Mouse (Mus musculus): ENCODE results near the gene Specc1. TPM values are rescaled to one million over a fixed set of nuclear protein-coding genes. Genes with fewer than 3 reads are reported as not detected.

The Specc1 gene
- polyA plus RNA-seq, 1 experiment from 2014 or later, result 11.5 TPM

DNA sequence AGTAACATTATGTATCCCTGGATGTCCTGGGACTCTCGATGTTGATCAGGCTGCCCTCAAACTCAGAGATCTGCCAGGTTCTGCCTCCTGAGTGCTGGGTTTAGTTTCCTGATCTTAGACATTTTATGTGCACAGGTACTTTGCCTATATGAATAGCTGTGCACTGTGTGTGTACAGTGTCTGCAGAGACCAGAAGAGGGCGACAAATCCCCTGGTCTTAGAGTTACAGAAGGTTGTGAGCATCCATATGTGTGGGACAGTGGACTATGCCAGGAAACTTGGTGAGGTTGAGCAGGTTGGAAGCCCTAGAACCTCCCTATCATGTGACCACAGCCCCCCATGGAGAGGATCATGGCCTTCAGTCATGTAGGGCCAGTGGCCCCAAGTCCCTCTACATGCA, 24.7 kb downstream of the Specc1 start:
- H3K4me1 ChIP-seq (replicated peaks; ENCODE audit: control insufficient read depth, insufficient read depth, low read length), result no peaks in the 10 kb centered on the region; the same call in 1 of the 2 replicates
- no peak overlapping the region for H3K4me2 ChIP-seq (replicated peaks)
- no peak overlapping the region for H3K9ac ChIP-seq
- DNase-seq (ENCODE audit: low spot score) (no peak), ATAC-seq (ENCODE audit: low FRiP score) (no peak)
- no peak overlapping the region for H3K4me3 ChIP-seq (replicated peaks; ENCODE audit: low read length)
- H3K9me3 ChIP-seq (ENCODE audit: control insufficient read depth, low read length), result no peaks in the 10 kb centered on the region
- no peaks in the 10 kb centered on the region for H3K36me3 ChIP-seq (replicated peaks; ENCODE audit: control insufficient read depth, insufficient read depth)
- WGBS, result 75% methylated on average over 2 of the region's 2 CpGs
- H3K27me3 ChIP-seq (ENCODE audit: control insufficient read depth, insufficient read depth, low read length), result no peaks in the 10 kb centered on the region
- H3K27ac ChIP-seq, result no peak overlapping the region

DNA sequence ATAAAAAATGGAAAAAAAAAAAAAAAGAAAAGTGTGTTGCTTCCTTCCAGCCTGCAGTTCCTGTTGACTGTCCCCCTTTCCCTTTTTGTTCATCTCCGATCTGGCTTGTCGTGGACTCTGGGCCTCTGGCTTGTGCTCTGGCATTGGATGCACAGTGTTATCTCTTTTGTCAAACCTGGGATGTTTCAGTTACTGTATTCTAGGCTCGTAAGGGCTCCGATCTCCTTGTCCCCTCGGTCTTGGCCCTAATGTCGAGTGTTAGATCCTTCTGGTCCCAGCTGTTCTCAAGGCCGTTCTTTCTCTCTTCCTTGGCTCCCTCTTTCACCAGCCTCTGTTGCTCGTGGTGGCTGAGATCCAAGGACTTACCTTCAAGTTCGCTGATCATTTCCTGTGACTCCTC, 26.3 kb downstream of the Specc1 start:
- DNase-seq (ENCODE audit: low spot score) (no peak), ATAC-seq (ENCODE audit: low FRiP score) (no peak)
- H3K4me1 ChIP-seq (replicated peaks; ENCODE audit: control insufficient read depth, insufficient read depth, low read length), result no peaks in the 10 kb centered on the region
- H3K27me3 ChIP-seq (ENCODE audit: control insufficient read depth, insufficient read depth, low read length), result no peaks in the 10 kb centered on the region
- H3K9me3 ChIP-seq (ENCODE audit: control insufficient read depth, low read length), result no peaks in the 10 kb centered on the region
- H3K36me3 ChIP-seq (replicated peaks; ENCODE audit: control insufficient read depth, insufficient read depth), result no peaks in the 10 kb centered on the region
- WGBS, result 89% methylated on average over 9 of the region's 9 CpGs
- no peak overlapping the region for H3K9ac ChIP-seq
- H3K27ac ChIP-seq, result no peak overlapping the region
- no peak overlapping the region for H3K4me3 ChIP-seq (replicated peaks; ENCODE audit: low read length)
- no peak overlapping the region for H3K4me2 ChIP-seq (replicated peaks)

DNA sequence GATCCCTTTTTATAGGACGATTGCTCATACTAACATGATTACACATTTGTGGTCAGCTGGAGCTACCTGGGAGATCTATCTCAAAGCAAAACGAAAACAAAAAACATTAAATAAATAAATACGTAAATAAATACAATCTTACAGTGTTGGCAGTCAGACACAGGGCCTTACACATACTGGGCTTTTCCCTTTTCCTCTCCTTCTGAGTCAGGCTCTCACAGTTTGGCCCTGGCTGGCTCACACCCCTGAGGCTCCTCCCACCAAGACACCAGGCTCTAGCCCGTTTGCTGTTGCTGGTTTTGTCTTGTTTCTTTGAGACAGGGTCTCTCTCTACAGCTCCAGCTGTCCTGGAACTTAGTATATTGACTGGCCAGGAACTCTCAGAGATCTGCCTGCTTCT, 30.4 kb downstream of the Specc1 start:
- H3K27me3 ChIP-seq (ENCODE audit: control insufficient read depth, insufficient read depth, low read length), result no peaks in the 10 kb centered on the region
- H3K9ac ChIP-seq, result no peak overlapping the region
- no peak overlapping the region for H3K27ac ChIP-seq
- no peak overlapping the region for H3K4me3 ChIP-seq (replicated peaks; ENCODE audit: low read length)
- no peak for DNase-seq (ENCODE audit: low spot score)
- 85% methylated on average over 4 of the region's 4 CpGs for WGBS
- no peaks in the 10 kb centered on the region for H3K4me1 ChIP-seq (replicated peaks; ENCODE audit: control insufficient read depth, insufficient read depth, low read length)
- ATAC-seq (ENCODE audit: low FRiP score), result no peak
- H3K9me3 ChIP-seq (ENCODE audit: control insufficient read depth, low read length), result no peaks in the 10 kb centered on the region
- H3K36me3 ChIP-seq (replicated peaks; ENCODE audit: control insufficient read depth, insufficient read depth), result no peaks in the 10 kb centered on the region
- no peak overlapping the region for H3K4me2 ChIP-seq (replicated peaks)

DNA sequence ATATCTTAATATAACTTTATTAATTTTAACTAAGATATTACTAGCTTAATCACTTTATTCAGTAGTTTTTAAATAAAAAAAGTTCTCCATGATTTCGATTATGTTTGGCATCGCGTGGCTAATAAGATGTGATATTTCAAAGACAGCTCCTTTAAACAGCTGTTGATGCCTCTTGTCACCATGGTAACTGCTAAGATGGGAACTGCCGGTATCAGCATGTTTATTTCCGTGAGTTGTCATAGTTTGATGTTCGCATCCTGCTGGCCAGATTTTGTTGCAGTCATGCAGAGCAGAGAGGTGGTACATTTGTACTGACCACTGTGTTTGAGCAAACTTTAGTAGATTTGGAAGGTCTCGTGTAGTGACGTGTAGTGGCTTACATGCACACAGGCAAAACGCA, 33.1 kb downstream of the Specc1 start:
- ATAC-seq (ENCODE audit: low FRiP score) (no peak), DNase-seq (ENCODE audit: low spot score) (no peak)
- H3K9ac ChIP-seq, result no peak overlapping the region
- H3K27ac ChIP-seq, result no peak overlapping the region
- no peaks in the 10 kb centered on the region for H3K4me1 ChIP-seq (replicated peaks; ENCODE audit: control insufficient read depth, insufficient read depth, low read length)
- no peak overlapping the region for H3K4me3 ChIP-seq (replicated peaks; ENCODE audit: low read length)
- no peaks in the 10 kb centered on the region for H3K9me3 ChIP-seq (ENCODE audit: control insufficient read depth, low read length)
- no peak overlapping the region for H3K4me2 ChIP-seq (replicated peaks)
- H3K36me3 ChIP-seq (replicated peaks; ENCODE audit: control insufficient read depth, insufficient read depth), result no peaks in the 10 kb centered on the region
- 66% methylated on average over 9 of the region's 9 CpGs for WGBS
- no peaks in the 10 kb centered on the region for H3K27me3 ChIP-seq (ENCODE audit: control insufficient read depth, insufficient read depth, low read length)

DNA sequence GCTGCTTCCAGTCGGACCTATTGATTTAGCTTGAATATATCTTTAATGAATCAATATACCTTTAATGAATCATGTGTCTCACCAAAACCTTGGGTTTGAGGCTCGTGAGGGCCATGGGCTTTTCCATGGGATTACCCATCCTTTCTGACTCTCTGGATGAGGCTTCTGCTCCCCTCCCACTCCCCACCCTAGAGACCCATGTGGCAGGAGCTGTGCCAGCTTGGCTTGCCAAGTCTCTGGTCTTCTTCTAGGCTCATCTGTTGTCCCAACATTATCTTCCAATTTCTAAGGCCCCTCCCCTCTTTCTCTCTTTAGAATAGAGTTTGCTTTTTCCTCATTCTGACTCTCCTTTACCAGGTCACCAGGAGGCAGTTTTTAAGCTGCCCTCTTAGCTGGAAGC, 35.0 kb downstream of the Specc1 start:
- H3K27ac ChIP-seq, result no peak overlapping the region
- no peak for ATAC-seq (ENCODE audit: low FRiP score)
- 75% methylated on average over 2 of the region's 2 CpGs for WGBS

DNA sequence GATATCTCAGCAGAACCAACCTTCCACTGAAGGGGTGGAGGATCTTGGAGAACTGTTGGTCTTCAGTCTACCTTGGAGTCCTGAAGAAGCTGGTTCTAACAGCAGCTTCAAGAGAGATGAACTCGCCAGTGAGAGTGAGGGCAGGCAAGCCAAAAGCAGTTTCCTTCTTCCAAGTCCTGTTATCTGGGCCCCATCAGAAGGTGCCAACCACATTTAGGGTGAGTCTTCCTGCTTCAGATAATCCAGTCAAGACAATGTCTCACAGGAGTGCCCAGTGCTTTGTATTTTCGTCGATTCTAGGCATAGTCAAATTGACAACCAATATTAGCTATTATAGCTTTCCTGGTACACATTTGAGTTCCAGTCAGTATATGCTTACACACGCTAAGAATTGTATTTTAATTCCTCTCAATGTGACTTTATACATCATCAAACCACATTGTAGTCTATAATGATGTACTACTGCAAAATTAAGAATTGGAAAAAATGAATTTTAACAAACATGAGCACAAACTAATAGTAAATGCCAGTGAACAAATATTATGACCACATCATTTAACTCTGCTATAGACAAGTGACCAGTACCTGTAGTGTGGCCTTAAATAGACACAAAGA, 36.2 kb downstream of the Specc1 start:
- no peak overlapping the region for H3K27ac ChIP-seq
- H3K9ac ChIP-seq, result no peak overlapping the region
- H3K27me3 ChIP-seq (ENCODE audit: control insufficient read depth, insufficient read depth, low read length), result no peaks in the 10 kb centered on the region
- no peak overlapping the region for H3K4me3 ChIP-seq (replicated peaks; ENCODE audit: low read length)
- H3K36me3 ChIP-seq (replicated peaks; ENCODE audit: control insufficient read depth, insufficient read depth), result no peaks in the 10 kb centered on the region
- ATAC-seq (ENCODE audit: low FRiP score) (no peak), DNase-seq (ENCODE audit: low spot score) (no peak)
- 90% methylated on average over 4 of the region's 4 CpGs for WGBS
- no peaks in the 10 kb centered on the region for H3K4me1 ChIP-seq (replicated peaks; ENCODE audit: control insufficient read depth, insufficient read depth, low read length)
- H3K9me3 ChIP-seq (ENCODE audit: control insufficient read depth, low read length), result no peaks in the 10 kb centered on the region
- H3K4me2 ChIP-seq (replicated peaks), result no peak overlapping the region

More for the DNA sequence above, 35.0 kb downstream of the Specc1 start:
- H3K9me3 ChIP-seq (ENCODE audit: control insufficient read depth, low read length), result no peaks in the 10 kb centered on the region
- no peak overlapping the region for H3K9ac ChIP-seq
- no peak for DNase-seq (ENCODE audit: low spot score)
- H3K27me3 ChIP-seq (ENCODE audit: control insufficient read depth, insufficient read depth, low read length), result no peaks in the 10 kb centered on the region
- no peak overlapping the region for H3K4me3 ChIP-seq (replicated peaks; ENCODE audit: low read length)
- no peaks in the 10 kb centered on the region for H3K4me1 ChIP-seq (replicated peaks; ENCODE audit: control insufficient read depth, insufficient read depth, low read length)
- no peaks in the 10 kb centered on the region for H3K36me3 ChIP-seq (replicated peaks; ENCODE audit: control insufficient read depth, insufficient read depth)
- no peak overlapping the region for H3K4me2 ChIP-seq (replicated peaks)

DNA sequence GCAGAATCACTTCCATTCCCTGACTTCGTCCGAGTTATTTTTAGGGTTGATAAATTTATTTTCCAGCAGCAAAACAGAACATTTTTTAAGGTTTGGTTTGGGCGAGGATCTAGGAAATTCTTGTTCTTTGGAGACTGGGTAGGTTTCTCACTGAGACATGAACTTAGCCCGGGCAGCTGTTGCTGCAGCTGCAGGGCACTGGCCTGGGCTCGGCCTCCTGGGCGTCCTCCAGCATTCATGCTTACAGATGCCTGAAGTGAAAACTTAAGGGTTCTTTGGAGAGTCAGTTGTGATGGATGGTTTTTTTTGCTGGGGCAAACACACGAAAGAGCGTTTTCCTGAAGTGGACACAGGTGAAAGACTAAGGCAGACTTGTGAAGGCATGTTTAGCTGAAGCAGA, 42.9 kb downstream of the Specc1 start:
- Histone ChIP-seq H3K4me1 (replicated peaks; ENCODE audit: control insufficient read depth, insufficient read depth, low read length) (0 out of 2 replicates have a peak, but pooled peaks cover 6% of the 10 kb centered on the region), H3K4me3 (replicated peaks; ENCODE audit: low read length) (no peak overlapping the region), H3K36me3 (replicated peaks; ENCODE audit: control insufficient read depth, insufficient read depth) (no peaks in the 10 kb centered on the region), H3K4me2 (replicated peaks) (no peak overlapping the region), H3K9ac (no peak overlapping the region), H3K9me3 (ENCODE audit: control insufficient read depth, low read length) (no peaks in the 10 kb centered on the region), H3K27ac (no peak overlapping the region), H3K27me3 (ENCODE audit: control insufficient read depth, insufficient read depth, low read length) (no peaks in the 10 kb centered on the region)
- no peak for DNase-seq (ENCODE audit: low spot score)
- ATAC-seq (ENCODE audit: low FRiP score), result no peak
- 92% methylated on average over 8 of the region's 8 CpGs for WGBS

DNA sequence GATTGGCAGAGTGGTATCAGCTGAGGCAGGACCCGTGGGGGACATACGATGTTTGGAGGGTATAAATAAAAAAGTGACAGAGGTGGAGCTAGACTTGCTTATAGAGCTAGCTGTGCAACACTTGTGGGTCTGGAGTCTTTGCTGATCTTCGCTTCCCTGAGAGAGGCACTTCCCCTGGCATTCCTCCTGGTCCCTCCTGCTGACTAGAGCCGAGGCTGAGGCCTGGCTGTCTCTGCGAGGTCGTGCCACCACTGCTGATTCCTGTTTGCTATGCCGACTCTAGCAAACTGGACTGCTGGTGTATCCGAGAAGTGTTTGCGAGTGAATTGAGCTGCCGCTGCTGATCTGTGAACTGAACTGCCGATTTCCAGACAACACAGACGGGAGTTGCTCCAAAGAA, 43.5 kb downstream of the Specc1 start:
- DNase-seq (ENCODE audit: low spot score), result no peak
- no peak for ATAC-seq (ENCODE audit: low FRiP score)
- 82% methylated on average over 12 of the region's 12 CpGs for WGBS

DNA sequence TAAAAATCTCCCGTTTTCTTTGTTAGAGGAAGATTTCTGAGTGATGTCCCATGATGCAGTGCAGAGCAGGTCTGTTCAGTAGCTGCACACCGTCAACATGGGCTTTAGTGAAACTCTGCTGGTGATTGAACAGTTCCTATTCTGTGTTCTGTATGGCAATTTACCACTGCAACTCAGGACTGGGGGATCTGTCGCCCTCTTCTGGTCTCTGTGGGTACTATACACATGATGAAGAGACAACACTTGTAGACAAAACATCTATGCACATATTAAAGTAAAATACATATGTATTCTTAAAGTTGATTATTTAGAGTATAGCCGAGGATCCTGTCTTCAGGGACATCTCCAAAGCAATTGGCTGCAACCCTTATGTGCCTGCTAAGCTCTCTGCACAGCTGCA, 45.4 kb downstream of the Specc1 start:
- Histone ChIP-seq H3K36me3 (replicated peaks; ENCODE audit: control insufficient read depth, insufficient read depth) (no peaks in the 10 kb centered on the region), H3K4me2 (replicated peaks) (no peak overlapping the region), H3K9me3 (ENCODE audit: control insufficient read depth, low read length) (no peaks in the 10 kb centered on the region), H3K4me1 (replicated peaks; ENCODE audit: control insufficient read depth, insufficient read depth, low read length) (0 out of 2 replicates have a peak, but pooled peaks cover 6% of the 10 kb centered on the region), H3K4me3 (replicated peaks; ENCODE audit: low read length) (no peak overlapping the region), H3K27me3 (ENCODE audit: control insufficient read depth, insufficient read depth, low read length) (no peaks in the 10 kb centered on the region), H3K27ac (no peak overlapping the region), H3K9ac (no peak overlapping the region)
- no peak for DNase-seq (ENCODE audit: low spot score)
- ATAC-seq (ENCODE audit: low FRiP score), result no peak
- 63% methylated on average over 4 of the region's 4 CpGs for WGBS

More for the DNA sequence above, 43.5 kb downstream of the Specc1 start:
- H3K36me3 ChIP-seq (replicated peaks; ENCODE audit: control insufficient read depth, insufficient read depth), result no peaks in the 10 kb centered on the region
- H3K27ac ChIP-seq, result no peak overlapping the region
- H3K4me1 ChIP-seq (replicated peaks; ENCODE audit: control insufficient read depth, insufficient read depth, low read length), result 0 out of 2 replicates have a peak, but pooled peaks cover 6% of the 10 kb centered on the region
- no peak overlapping the region for H3K9ac ChIP-seq
- H3K9me3 ChIP-seq (ENCODE audit: control insufficient read depth, low read length), result no peaks in the 10 kb centered on the region
- H3K4me2 ChIP-seq (replicated peaks), result no peak overlapping the region
- H3K4me3 ChIP-seq (replicated peaks; ENCODE audit: low read length), result no peak overlapping the region
- no peaks in the 10 kb centered on the region for H3K27me3 ChIP-seq (ENCODE audit: control insufficient read depth, insufficient read depth, low read length)

DNA sequence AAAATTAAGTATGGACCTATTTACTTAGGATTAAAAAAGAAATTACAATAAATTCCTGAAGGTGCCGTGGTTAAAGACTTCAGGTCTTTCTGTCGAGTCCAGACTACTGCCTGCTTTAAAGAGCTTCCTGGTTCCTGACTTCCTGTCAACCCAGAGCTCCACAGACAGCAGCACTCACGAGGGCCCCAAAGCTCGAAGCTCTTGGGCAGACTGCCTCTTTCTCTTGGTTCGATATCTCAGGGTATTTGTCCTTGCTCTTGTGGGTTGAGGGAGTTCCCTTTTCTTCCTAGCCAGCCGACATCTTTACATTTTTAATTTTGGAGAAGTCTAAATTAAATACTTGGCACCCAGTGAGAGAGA, 48.3 kb downstream of the Specc1 start:
- WGBS, result 72% methylated on average over 6 of the region's 6 CpGs
- no peak for DNase-seq (ENCODE audit: low spot score)
- H3K4me1 ChIP-seq (replicated peaks; ENCODE audit: control insufficient read depth, insufficient read depth, low read length), result 0 out of 2 replicates have a peak, but pooled peaks cover 6% of the 10 kb centered on the region
- H3K27me3 ChIP-seq (ENCODE audit: control insufficient read depth, insufficient read depth, low read length), result no peaks in the 10 kb centered on the region
- no peak overlapping the region for H3K4me3 ChIP-seq (replicated peaks; ENCODE audit: low read length)
- H3K9me3 ChIP-seq (ENCODE audit: control insufficient read depth, low read length), result no peaks in the 10 kb centered on the region
- no peak overlapping the region for H3K27ac ChIP-seq
- H3K36me3 ChIP-seq (replicated peaks; ENCODE audit: control insufficient read depth, insufficient read depth), result no peaks in the 10 kb centered on the region
- no peak overlapping the region for H3K4me2 ChIP-seq (replicated peaks)
- ATAC-seq (ENCODE audit: low FRiP score), result no peak
- no peak overlapping the region for H3K9ac ChIP-seq
